Mouse (Mus musculus) megakaryocyte, embryonic 14.5 days (primary cell): ENCODE results near the gene Ppp3ca. TPM values are rescaled to one million over a fixed set of nuclear protein-coding genes. Genes with fewer than 3 reads are reported as not detected.

Source experiments
- H3K27me3 ChIP-seq: replicated peaks from 2 replicates; pipeline ENCODE3; 2012; ENCODE audit warnings: inconsistent platforms
- H3K36me3 ChIP-seq: replicated peaks from 2 replicates; pipeline ENCODE3; 2012; ENCODE audit warnings: low read length, inconsistent platforms, mixed read lengths
- H3K4me1 ChIP-seq: 2 replicates; pipeline ENCODE4 v1.6.1; 2012; ENCODE audit warnings: inconsistent platforms
- H3K4me3 ChIP-seq: replicated peaks from 2 replicates; pipeline ENCODE3; 2012; ENCODE audit warnings: moderate library complexity, mild to moderate bottlenecking, inconsistent platforms
- H3K9me3 ChIP-seq: 2 replicates; pipeline ENCODE4 v1.6.1; 2012; ENCODE audit warnings: inconsistent platforms
- FLI1 ChIP-seq: IDR thresholded peaks from 2 replicates; pipeline ENCODE4 v1.6.1; 2012; ENCODE audit warnings: low read length, inconsistent platforms, mixed read lengths
- GATA1 ChIP-seq: IDR thresholded peaks from 3 replicates; pipeline ENCODE4 v1.6.1; 2012; ENCODE audit warnings: mixed read lengths, low read length, inconsistent platforms, borderline replicate concordance
- polyA plus RNA-seq: library from polyadenylated mRNA; stranded (reverse); fragments of >175 nt; gene quantifications from 2 replicates; pipeline ENCODE4 v1.2.3, GENCODE M21; 2012; ENCODE audit warnings: low replicate concordance; ENCODE audit not compliant: insufficient read depth

The Ppp3ca gene
- polyA plus RNA-seq, 1 experiment: 42.7 TPM

GRCm38 (mm10) chr3:136887741-136888140, 217.8 kb downstream of the Ppp3ca start:
- Histone ChIP-seq H3K4me3 (no peak overlapping the region), H3K36me3 (peaks cover 49% of the 10 kb centered on the region), H3K4me1 (no peaks in the 10 kb centered on the region), H3K27me3 (no peaks in the 10 kb centered on the region), H3K9me3 (no peaks in the 10 kb centered on the region)
- TF ChIP-seq GATA1 (no peak), FLI1 (no peak)

GRCm38 (mm10) chr3:136892140-136892539, 222.2 kb downstream of the Ppp3ca start:
- peaks cover 74% of the 10 kb centered on the region for H3K36me3 ChIP-seq

GRCm38 (mm10) chr3:136893596-136894402, 223.9 kb downstream of the Ppp3ca start:
- no peak for TF ChIP-seq FLI1
- no peak for TF ChIP-seq GATA1
- Histone ChIP-seq H3K27me3 (no peaks in the 10 kb centered on the region), H3K36me3 (peaks cover 79% of the 10 kb centered on the region)

More at GRCm38 (mm10) chr3:136892140-136892539, 222.2 kb downstream of the Ppp3ca start:
- H3K4me3 ChIP-seq: no peak overlapping the region
- H3K27me3 ChIP-seq: no peaks in the 10 kb centered on the region
- H3K4me1 ChIP-seq: peaks cover 6% of the 10 kb centered on the region
- no peaks in the 10 kb centered on the region for H3K9me3 ChIP-seq
- TF ChIP-seq GATA1 (no peak), FLI1 (no peak)

GRCm38 (mm10) chr3:136895498-136895897, 225.6 kb downstream of the Ppp3ca start:
- Histone ChIP-seq H3K4me3 (no peak overlapping the region), H3K4me1 (peaks cover 17% of the 10 kb centered on the region), H3K36me3 (peaks cover 86% of the 10 kb centered on the region), H3K27me3 (no peaks in the 10 kb centered on the region), H3K9me3 (no peaks in the 10 kb centered on the region)
- TF ChIP-seq FLI1 (no peak), GATA1 (no peak)

More at GRCm38 (mm10) chr3:136893596-136894402, 223.9 kb downstream of the Ppp3ca start:
- no peak overlapping the region for H3K4me3 ChIP-seq
- H3K9me3 ChIP-seq: no peaks in the 10 kb centered on the region
- H3K4me1 ChIP-seq: peaks cover 6% of the 10 kb centered on the region

- Histone ChIP-seq H3K36me3 (peaks cover 85% of the 10 kb centered on the region), H3K4me3 (no peak overlapping the region), H3K9me3 (no peaks in the 10 kb centered on the region), H3K27me3 (no peaks in the 10 kb centered on the region), H3K4me1 (peaks cover 20% of the 10 kb centered on the region)
- no peak for TF ChIP-seq GATA1
- TF ChIP-seq FLI1: no peak
These were observed 226.4 kb downstream of the Ppp3ca start for GRCm38 (mm10) chr3:136896276-136896675.

- Histone ChIP-seq H3K4me1 (peaks cover 20% of the 10 kb centered on the region), H3K36me3 (peaks cover 83% of the 10 kb centered on the region), H3K4me3 (no peak overlapping the region), H3K27me3 (no peaks in the 10 kb centered on the region), H3K9me3 (no peaks in the 10 kb centered on the region)
- no peak for TF ChIP-seq FLI1
- TF ChIP-seq GATA1: no peak
These were observed 229.8 kb downstream of the Ppp3ca start for GRCm38 (mm10) chr3:136899744-136900143.

- no peak for TF ChIP-seq GATA1
- no peak for TF ChIP-seq FLI1
- Histone ChIP-seq H3K36me3 (peaks cover 82% of the 10 kb centered on the region), H3K27me3 (no peaks in the 10 kb centered on the region), H3K4me3 (no peak overlapping the region), H3K9me3 (no peaks in the 10 kb centered on the region), H3K4me1 (peaks cover 22% of the 10 kb centered on the region)
These were observed 231.1 kb downstream of the Ppp3ca start for GRCm38 (mm10) chr3:136900986-136901385.

GRCm38 (mm10) chr3:136902776-136903175, 232.9 kb downstream of the Ppp3ca start:
- Histone ChIP-seq H3K4me3 (no peak overlapping the region), H3K27me3 (no peaks in the 10 kb centered on the region), H3K36me3 (peaks cover 76% of the 10 kb centered on the region), H3K9me3 (no peaks in the 10 kb centered on the region), H3K4me1 (peaks cover 17% of the 10 kb centered on the region)
- TF ChIP-seq GATA1: no peak
- no peak for TF ChIP-seq FLI1

GRCm38 (mm10) chr3:136905577-136905976, 235.7 kb downstream of the Ppp3ca start:
- TF ChIP-seq GATA1 (no peak), FLI1 (no peak)
- H3K36me3 ChIP-seq: peaks cover 77% of the 10 kb centered on the region
- H3K4me3 ChIP-seq: no peak overlapping the region

GRCm38 (mm10) chr3:136909534-136909933, 239.6 kb downstream of the Ppp3ca start:
- H3K36me3 ChIP-seq: peaks cover 69% of the 10 kb centered on the region
- peaks cover 3% of the 10 kb centered on the region; the same call in 1 of the 2 replicates for H3K4me1 ChIP-seq
- no peaks in the 10 kb centered on the region for H3K27me3 ChIP-seq

More at GRCm38 (mm10) chr3:136905577-136905976, 235.7 kb downstream of the Ppp3ca start:
- Histone ChIP-seq H3K9me3 (no peaks in the 10 kb centered on the region), H3K27me3 (no peaks in the 10 kb centered on the region), H3K4me1 (peaks cover 6% of the 10 kb centered on the region; the same call in 1 of the 2 replicates)

More at GRCm38 (mm10) chr3:136909534-136909933, 239.6 kb downstream of the Ppp3ca start:
- no peak for TF ChIP-seq FLI1
- TF ChIP-seq GATA1: no peak
- H3K9me3 ChIP-seq: no peaks in the 10 kb centered on the region
- H3K4me3 ChIP-seq: no peak overlapping the region
